Mouse (Mus musculus) cerebellum, adult 2 months (tissue): ENCODE results near the gene Tnfrsf13b. TPM values are rescaled to one million over a fixed set of nuclear protein-coding genes. Genes with fewer than 3 reads are reported as not detected.

Experiments
- DNase-seq, 2 experiments: peaks; one replicate each; pipeline ENCODE4 v3.0.0; 2021
- H3K27ac ChIP-seq: fragments of 200-500 bp; 2 replicates; pipeline ENCODE4 v1.5.1; 2012; ENCODE audit warnings: low read length, control low read depth, inconsistent platforms; ENCODE audit not compliant: insufficient read depth
- H3K27me3 ChIP-seq: fragments of 200-500 bp; 2 replicates; pipeline ENCODE4 v1.6.1; 2012; ENCODE audit warnings: inconsistent platforms, mild to moderate bottlenecking, low read length, moderate library complexity; ENCODE audit not compliant: control insufficient read depth, insufficient read depth
- H3K4me1 ChIP-seq: fragments of 200-500 bp; 2 replicates; pipeline ENCODE4 v1.6.1; 2011; ENCODE audit warnings: low read length; ENCODE audit not compliant: control insufficient read depth, insufficient read depth
- H3K4me3 ChIP-seq: fragments of 200-500 bp; replicated peaks from 2 replicates; pipeline ENCODE3; 2011; ENCODE audit warnings: mild to moderate bottlenecking, low read depth, low read length, control low read depth; ENCODE audit not compliant: insufficient read depth
- CTCF ChIP-seq: fragments of 200-500 bp; IDR thresholded peaks from 2 replicates; pipeline ENCODE4 v1.5.1; 2011; ENCODE audit warnings: low read depth, mild to moderate bottlenecking, control low read depth, low read length, moderate library complexity, borderline replicate concordance; ENCODE audit not compliant: insufficient read depth
- POLR2A ChIP-seq: fragments of 200-500 bp; IDR thresholded peaks from 2 replicates; pipeline ENCODE4 v1.6.1; 2011; ENCODE audit warnings: low read length, control low read depth, borderline replicate concordance; ENCODE audit not compliant: insufficient read depth
- WGBS: fragments of 180-500 bp; shearing (Covaris S2); methylation state at CpG from one replicate; pipeline ENCODE4 v1.1.7; 2018; 5-methylcytosine and 5-hydroxymethylcytosine counted together
- polyA plus RNA-seq: library from polyadenylated mRNA; depleted of rRNA; stranded (reverse); fragments of >200 nt; gene quantifications from 2 replicates; pipeline ENCODE4 v1.2.3, GENCODE M21; 2012; rRNA removed

The Tnfrsf13b gene
- 1.4 TPM in 2 replicates for polyA plus RNA-seq

DNA sequence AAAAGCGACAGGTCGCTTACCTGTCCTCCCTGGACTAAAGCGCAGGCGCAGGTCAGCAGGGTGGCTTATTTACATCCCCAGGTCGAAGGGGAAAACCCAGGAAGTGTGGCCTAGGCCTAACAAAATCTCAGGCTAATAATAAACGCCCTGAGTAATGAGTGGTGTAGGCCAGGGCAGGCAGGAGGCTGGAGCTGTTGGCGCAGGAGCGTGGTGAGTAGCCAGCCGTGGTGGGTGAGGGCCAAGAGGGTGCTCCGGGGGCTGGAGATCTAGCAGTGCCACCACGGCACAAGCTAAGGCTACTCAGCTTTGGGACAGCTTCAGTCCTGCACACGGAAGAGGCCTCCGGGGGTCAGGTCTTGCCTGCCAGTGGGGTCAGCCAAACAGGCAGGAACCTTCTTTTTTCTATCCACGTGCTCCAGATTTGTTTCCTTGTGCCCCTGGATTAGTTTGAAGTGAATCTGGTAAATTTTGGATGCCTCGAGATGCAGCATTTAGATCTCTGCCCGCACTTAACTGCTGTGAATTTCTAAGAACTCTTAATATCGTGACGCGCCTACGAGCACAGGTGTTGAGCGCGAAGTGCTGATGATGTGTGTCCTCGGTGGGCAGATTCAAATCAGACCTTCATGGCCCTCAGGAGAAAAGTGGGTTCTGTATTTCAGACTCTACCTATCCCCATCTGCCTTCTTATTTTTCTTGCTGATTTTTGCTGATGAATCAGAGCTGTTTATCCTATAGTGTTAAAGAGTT, at the start of gene Tnfrsf13b:
Gene Tnfrsf13b (plus strand): TSS at position 150 of the 750 bp plus-strand sequence.
- Histone ChIP-seq H3K4me3 (no peak within 1 kb of the TSS), H3K27ac (no peak within 1 kb of the TSS), H3K27me3 (no peaks in the 10 kb centered on the region), H3K4me1 (no peaks in the 10 kb centered on the region)
- 78% methylated on average over 23 of the region's 23 CpGs for WGBS
- no peak for DNase-seq
- TF ChIP-seq CTCF (no peak), POLR2A (no peak)

GRCm38 (mm10) chr11:61081624-61082023, 44.9 kb upstream of the Tnfrsf13b start:
- Histone ChIP-seq H3K27me3 (no peaks in the 10 kb centered on the region), H3K27ac (no peak overlapping the region), H3K4me3 (no peak overlapping the region), H3K4me1 (peaks cover 3% of the 10 kb centered on the region)
- WGBS: 81% methylated on average over 2 of the region's 2 CpGs
- TF ChIP-seq POLR2A: no peak
- TF ChIP-seq CTCF: no peak
- peak in 1 of 2 experiments; percentile 1 for DNase-seq

- TF ChIP-seq CTCF: no peak
- no peak for TF ChIP-seq POLR2A
- 20% methylated on average over 7 of the region's 7 CpGs for WGBS
These were observed 36.4 kb upstream of the Tnfrsf13b start for GRCm38 (mm10) chr11:61090195-61090594.

DNA sequence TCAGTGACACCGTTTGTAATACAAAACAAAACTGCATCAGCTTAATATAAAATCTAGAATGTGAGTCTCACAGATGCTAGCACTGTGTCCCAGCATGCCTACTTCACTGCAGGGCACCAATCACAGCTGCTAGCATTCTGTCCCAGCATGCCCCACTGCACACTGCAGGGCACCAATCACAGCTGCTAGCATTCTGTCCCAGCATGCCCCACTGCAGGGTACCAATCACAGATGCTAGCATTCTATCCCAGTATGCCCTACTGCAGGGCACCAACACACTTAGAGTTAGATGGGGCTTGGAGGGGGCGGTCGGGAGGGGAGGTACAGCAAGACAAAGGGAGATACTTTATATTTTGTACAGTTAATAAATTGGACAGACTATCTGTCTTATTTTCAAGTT, 35.4 kb upstream of the Tnfrsf13b start:
- Histone ChIP-seq H3K4me1 (peaks cover 17% of the 10 kb centered on the region), H3K27me3 (no peaks in the 10 kb centered on the region), H3K4me3 (no peak overlapping the region), H3K27ac (no peak overlapping the region)
- WGBS: 45% methylated on average over 3 of the region's 3 CpGs
- TF ChIP-seq POLR2A: no peak
- no peak for TF ChIP-seq CTCF
- DNase-seq: peak in 1 of 2 experiments; percentile 27

More at GRCm38 (mm10) chr11:61090195-61090594, 36.4 kb upstream of the Tnfrsf13b start:
- Histone ChIP-seq H3K4me1 (peaks cover 17% of the 10 kb centered on the region), H3K27me3 (no peaks in the 10 kb centered on the region), H3K27ac (no peak overlapping the region), H3K4me3 (no peak overlapping the region)
- DNase-seq: peak; percentile 39 to 56

- Histone ChIP-seq H3K4me3 (no peak overlapping the region), H3K27ac (no peak overlapping the region), H3K27me3 (no peaks in the 10 kb centered on the region), H3K4me1 (peaks cover 17% of the 10 kb centered on the region)
- peak; percentile 75 to 84 for DNase-seq
- WGBS: 16% methylated on average over 7 of the region's 7 CpGs
- no peak for TF ChIP-seq POLR2A
- TF ChIP-seq CTCF: peak; percentile 83
These were observed 34.8 kb upstream of the Tnfrsf13b start for GRCm38 (mm10) chr11:61091642-61092262.

GRCm38 (mm10) chr11:61098046-61098445, 28.5 kb upstream of the Tnfrsf13b start:
- no peaks in the 10 kb centered on the region for H3K4me1 ChIP-seq
- no peaks in the 10 kb centered on the region for H3K27me3 ChIP-seq
- TF ChIP-seq POLR2A: no peak
- no peak for TF ChIP-seq CTCF
- no peak overlapping the region for H3K4me3 ChIP-seq
- H3K27ac ChIP-seq: no peak overlapping the region
- no peak for DNase-seq
- WGBS: 60% methylated on average over 1 of the region's 1 CpGs

DNA sequence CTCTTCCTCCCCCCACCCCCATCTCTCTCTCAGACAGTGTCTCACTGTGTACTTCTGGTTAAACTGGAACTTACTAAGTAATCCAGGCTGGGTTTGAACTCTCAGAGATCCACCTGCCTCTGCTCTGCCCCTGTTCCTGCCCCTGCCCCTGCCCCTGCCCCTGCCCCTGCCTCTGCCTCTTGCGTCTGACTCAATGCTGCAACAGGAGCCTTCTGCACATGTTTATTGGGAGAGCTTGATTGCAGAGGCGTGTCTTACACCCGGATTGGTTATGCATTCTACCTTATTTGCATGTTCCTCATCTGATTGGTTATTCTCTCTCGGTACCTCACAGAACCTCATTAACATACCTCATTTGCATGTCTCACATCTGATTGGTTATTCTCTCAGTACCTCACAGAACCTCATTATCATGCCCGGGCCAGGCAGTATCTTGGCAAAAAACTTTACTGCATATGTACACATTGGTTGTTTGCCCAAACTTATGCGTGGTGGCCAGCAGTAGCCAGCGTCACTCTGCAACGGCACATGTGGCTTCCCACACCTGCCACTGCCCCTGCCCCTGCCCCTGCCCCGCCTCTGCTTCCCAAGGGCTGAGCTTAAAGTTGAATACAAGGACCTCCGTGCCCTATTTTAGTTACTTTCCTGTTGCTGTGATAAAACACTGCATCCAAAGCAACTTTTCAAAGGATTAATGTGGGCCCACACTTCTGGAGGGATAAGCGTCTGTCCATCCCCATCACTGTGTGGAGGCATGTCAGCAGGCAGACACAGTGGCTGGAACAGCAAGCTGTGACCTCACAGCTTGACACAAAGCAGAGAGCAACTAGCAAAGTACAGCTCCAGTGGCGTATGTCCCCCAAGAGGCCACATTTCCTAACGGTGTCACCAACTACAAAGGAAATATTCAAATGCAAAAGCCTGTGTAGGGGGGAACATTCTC, 23.9 kb upstream of the Tnfrsf13b start:
- WGBS: 40% methylated on average over 13 of the region's 13 CpGs
- DNase-seq: no peak
- H3K4me3 ChIP-seq: no peak overlapping the region

More for the DNA sequence above, 23.9 kb upstream of the Tnfrsf13b start:
- Histone ChIP-seq H3K27ac (no peak overlapping the region), H3K4me1 (no peaks in the 10 kb centered on the region), H3K27me3 (no peaks in the 10 kb centered on the region)
- no peak for TF ChIP-seq CTCF
- no peak for TF ChIP-seq POLR2A
